Mouse (Mus musculus): ENCODE measurements around the gene Actn3. TPM values are rescaled to one million over a fixed set of nuclear protein-coding genes. Genes with fewer than 3 reads are reported as not detected.
A peak's percentile ranks its signal among the peaks of the same experiment; 100 is the strongest.

Actn3 gene
- total RNA-seq, 2 experiments from 2014 or later, result 0.20 TPM; not detected in 1

DNA sequence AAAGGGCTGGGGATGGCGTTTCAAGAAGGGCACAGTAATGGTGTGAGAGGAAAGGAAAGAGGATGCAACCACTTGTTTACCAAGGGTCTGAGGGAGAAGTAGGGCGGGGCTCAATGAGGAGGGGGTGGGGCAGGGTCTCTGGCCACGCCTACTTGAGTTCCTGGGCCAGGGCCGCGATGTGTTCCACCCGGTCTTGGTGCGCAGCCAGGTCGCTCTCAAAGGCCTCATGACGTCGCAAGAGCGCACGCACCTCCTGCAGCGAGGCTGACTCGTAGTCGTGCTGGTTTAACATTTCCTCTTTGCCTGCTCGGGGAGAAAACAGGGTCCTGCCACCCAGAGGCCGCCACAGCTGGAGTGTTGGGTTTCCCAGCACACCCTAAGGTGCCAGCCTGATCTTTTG lies 12.6 kb downstream of the Actn3 start:
- ATAC-seq (replicated peaks; ENCODE audit: poor library complexity), result peak; percentile 63

- no peak for ATAC-seq (replicated peaks; ENCODE audit: poor library complexity)
Measured at GRCm38 (mm10) chr19:4863048-4863447, 14.7 kb downstream of the Actn3 start.

GRCm38 (mm10) chr19:4859081-4859480 lies 18.6 kb downstream of the Actn3 start:
- ATAC-seq (replicated peaks; ENCODE audit: poor library complexity), result peak; percentile 96

GRCm38 (mm10) chr19:4855951-4856350 lies 21.8 kb downstream of the Actn3 start:
- ATAC-seq (replicated peaks; ENCODE audit: poor library complexity), result no peak

- ATAC-seq (replicated peaks; ENCODE audit: poor library complexity), result no peak
Measured at GRCm38 (mm10) chr19:4855470-4855820, 22.3 kb downstream of the Actn3 start.

- ATAC-seq (replicated peaks; ENCODE audit: poor library complexity), result peak; percentile 54
Measured at GRCm38 (mm10) chr19:4854552-4855469, 22.9 kb downstream of the Actn3 start, which contains the start of gene Ctsf. Ctsf (plus strand) TSS chr19:4855130.

DNA sequence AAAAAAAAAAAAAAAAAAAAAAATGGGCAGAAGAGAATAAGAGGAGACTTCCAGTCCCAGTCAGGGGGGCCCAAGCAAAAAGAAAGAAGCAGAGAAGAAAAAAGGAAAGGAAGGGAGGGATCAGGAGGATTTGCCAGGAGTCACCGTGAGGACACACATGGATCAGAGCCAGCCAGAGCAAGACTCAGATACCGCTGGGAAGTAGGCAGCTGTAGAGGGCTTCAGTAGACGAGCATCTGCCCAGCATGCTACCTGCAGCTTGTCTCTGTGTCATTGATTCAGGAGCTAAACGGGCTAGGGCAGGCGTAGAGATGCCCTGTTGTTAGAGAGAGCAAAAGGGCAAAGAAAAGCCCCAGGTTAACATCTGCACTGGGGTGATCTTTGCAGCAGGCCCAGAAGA lies 27.4 kb downstream of the Actn3 start:
- no peak for ATAC-seq (replicated peaks; ENCODE audit: poor library complexity)

GRCm38 (mm10) chr19:4849800-4850199 lies 27.9 kb downstream of the Actn3 start:
- ATAC-seq (replicated peaks; ENCODE audit: poor library complexity), result no peak

- ATAC-seq (replicated peaks; ENCODE audit: poor library complexity), result peak; percentile 83
Measured at GRCm38 (mm10) chr19:4847490-4847889, 30.2 kb downstream of the Actn3 start.

- ATAC-seq (replicated peaks; ENCODE audit: poor library complexity), result no peak
Measured at GRCm38 (mm10) chr19:4845846-4846245, 31.9 kb downstream of the Actn3 start.

- no peak for ATAC-seq (replicated peaks; ENCODE audit: poor library complexity)
Measured at GRCm38 (mm10) chr19:4842611-4843010, 35.1 kb downstream of the Actn3 start.

DNA sequence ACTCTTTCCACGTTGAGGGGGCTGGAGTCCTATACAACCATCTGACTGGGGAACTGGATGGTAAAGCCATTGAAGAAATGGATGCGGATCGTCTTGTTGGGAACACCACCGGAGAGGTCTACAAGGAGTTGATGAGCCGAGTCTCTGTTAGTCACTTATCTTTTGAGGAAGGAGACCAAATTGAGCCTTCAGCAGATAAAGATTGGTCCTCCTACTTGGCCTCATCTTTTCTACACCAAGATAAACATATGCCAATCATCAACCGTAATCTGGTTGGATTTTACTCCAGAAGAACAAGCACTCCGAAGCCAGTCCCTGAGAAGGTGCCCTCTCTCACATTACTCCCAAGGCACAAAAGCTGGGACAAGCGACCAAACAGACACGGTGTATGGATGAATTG lies 36.9 kb downstream of the Actn3 start:
- ATAC-seq (replicated peaks; ENCODE audit: poor library complexity), result no peak

GRCm38 (mm10) chr19:4839149-4839548 lies 38.6 kb downstream of the Actn3 start, which contains the start of the genes Ccs and Ccdc87:
Ccs (minus strand) TSS chr19:4839332.
Ccdc87 (plus strand) TSS chr19:4839366.
- ATAC-seq (replicated peaks; ENCODE audit: poor library complexity), result peak; percentile 98

DNA sequence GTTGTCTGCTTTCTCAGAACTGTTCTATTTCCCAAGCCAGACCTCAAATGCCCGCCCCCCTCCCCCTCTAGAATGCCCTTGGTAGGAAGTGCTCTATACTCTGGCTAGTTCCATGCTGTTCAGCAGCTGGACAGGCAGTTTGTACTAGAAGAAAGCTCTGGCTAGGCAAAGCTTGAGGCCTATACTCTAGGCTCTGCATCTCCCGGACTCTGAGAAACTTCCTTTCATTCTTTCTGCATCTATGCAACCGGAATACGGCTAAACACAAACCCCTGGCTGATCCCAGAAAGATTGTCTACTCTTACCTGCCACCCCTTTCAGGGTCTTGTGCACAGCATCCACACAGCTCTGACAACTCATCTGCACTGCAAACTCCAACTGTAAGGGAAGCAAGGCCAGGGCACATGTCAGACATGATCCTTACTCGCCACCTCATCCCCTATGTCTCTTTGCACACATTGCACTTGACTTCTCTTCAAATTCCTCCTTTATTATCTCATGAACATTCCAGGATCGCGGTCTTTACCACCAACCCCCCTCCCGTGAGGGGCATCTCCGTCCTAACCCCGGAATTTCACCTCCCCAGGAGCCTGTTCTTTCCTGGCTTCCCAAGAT lies 39.1 kb downstream of the Actn3 start:
- ATAC-seq (replicated peaks; ENCODE audit: poor library complexity), result no peak

- ATAC-seq (replicated peaks; ENCODE audit: poor library complexity), result no peak
Measured at GRCm38 (mm10) chr19:4837049-4837448, 40.7 kb downstream of the Actn3 start.

GRCm38 (mm10) chr19:4836096-4836495 lies 41.6 kb downstream of the Actn3 start:
- ATAC-seq (replicated peaks; ENCODE audit: poor library complexity), result no peak

DNA sequence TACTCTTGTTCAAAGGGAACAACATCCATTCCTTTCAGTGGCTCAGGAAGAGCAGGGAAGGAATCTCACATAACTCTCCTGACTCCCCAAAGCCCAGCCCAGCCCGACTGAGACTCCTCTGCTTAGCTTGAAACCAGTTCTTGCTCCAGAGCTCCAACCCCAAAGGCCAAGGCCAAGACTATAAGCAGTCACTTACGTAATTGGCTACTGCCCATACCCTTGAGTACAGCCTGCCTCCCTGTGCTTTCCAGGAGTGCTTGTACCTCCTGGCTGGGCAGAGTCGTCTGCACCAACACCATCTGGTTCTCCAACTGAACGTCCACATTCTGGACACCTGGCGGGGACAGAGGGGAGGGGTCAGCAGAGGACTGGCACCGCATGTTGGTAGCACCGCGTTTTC lies 43.7 kb downstream of the Actn3 start:
- no peak for ATAC-seq (replicated peaks; ENCODE audit: poor library complexity)

- ATAC-seq (replicated peaks; ENCODE audit: poor library complexity), result no peak
Measured at GRCm38 (mm10) chr19:4829156-4829555, 48.6 kb downstream of the Actn3 start.

- ATAC-seq (replicated peaks; ENCODE audit: poor library complexity), result no peak
Measured at GRCm38 (mm10) chr19:4828444-4829114, 49.1 kb downstream of the Actn3 start.

- no peak for ATAC-seq (replicated peaks; ENCODE audit: poor library complexity)
Measured at GRCm38 (mm10) chr19:4820678-4821303, 56.9 kb downstream of the Actn3 start.

DNA sequence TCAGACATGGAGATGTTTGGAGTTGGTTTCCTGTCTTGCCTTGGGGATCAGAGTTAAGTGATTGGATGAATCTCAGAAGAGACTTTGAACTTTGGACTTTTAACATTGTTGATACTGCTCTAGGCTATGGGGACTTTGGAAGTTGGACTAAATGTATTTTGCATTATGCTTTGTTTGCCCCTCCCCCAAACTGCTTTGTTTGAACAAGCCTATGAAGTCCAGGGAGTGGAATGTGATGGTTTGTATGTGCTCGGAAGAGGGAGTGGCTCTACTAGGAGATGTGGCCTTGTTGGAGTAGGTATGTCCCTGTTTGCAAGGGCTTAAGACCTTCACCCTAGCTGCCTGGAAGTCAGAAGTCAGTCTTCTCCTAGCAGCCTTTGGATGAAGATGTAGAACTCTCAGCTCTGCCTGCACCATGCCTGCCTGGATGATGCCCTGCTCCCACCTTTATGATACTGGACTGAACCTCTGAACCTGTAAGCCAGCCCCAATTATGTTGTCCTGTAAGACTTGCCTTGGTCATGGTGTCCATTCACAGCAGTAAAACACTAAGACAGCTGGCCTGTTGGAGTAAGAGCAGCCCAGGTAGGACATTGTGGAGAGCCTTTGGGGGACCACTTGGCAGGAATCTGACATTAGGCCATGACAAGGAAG lies 60.4 kb downstream of the Actn3 start:
- ATAC-seq (replicated peaks; ENCODE audit: poor library complexity), result no peak

Data from megakaryocyte progenitor cell, adult 5-6 weeks (primary cell).